In the genomic region with DNA sequence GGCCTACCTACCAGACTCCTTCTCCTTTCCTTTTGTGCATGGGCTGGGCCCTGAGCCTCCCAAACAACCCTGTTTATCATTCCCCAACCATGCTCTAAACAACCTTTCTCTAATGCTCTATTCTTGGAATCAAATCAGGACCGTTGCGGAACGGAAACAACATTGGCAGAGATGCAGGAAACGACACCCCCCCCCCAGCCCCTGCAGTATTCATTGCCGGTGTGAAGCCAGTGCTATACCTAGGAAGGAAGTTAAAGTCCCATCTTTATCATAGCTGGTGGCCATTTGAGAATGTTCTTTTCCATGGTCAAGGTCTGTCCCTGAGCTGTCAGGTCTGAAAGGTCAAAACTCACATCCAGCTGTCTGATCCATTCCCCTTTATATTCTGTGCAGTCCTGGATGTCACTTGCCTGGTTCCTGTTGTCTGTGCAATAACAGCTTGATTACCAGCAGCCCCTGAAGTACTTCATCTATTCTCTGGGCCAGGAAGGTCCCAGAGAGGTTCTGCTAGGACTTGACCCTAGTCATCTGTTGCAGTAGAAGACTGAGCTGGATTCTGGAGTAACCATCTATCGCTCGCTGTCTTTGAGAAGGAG, we compare ENCODE assay signal across 16 mouse cellular contexts. TPM values are rescaled to one million over a fixed set of nuclear protein-coding genes. Genes with fewer than 3 reads are reported as not detected.
DNase-seq lines count a peak whose midpoint lies in the region; ATAC-seq and TF ChIP-seq lines count a peak whose summit lies in the region.
"Had no signal": no experiment of that assay in that cellular context is flagged by ENCODE, and none has a peak within 500 bp of the region (broad histone marks: within the 10 kb centered on the region; RNA-seq: fewer than 3 reads in every experiment).

No protein-coding gene starts in this region.

- no peak overlapping the region for H3K9ac ChIP-seq in heart, postnatal 0 days (replicated peaks; ENCODE audit: low read depth, low read length)
- H3K9ac ChIP-seq in liver, embryonic 15.5 days = no peak overlapping the region
- no peak overlapping the region for H3K9ac ChIP-seq in liver, embryonic 11.5 days (ENCODE audit: low read depth, low read length)
- no peak overlapping the region for H3K9ac ChIP-seq in stomach, postnatal 0 days (ENCODE audit: low read length)
- H3K9ac ChIP-seq: forebrain, embryonic 13.5 days; hindbrain, embryonic 14.5 days; limb, embryonic 15.5 days; midbrain, embryonic 13.5 days; neural tube, embryonic 13.5 days; stomach, embryonic 15.5 days had no signal

- H3K9me3 ChIP-seq in heart, postnatal 0 days (replicated peaks; ENCODE audit: control insufficient read depth, low read length) = no peaks in the 10 kb centered on the region
- 0 out of 2 replicates have a peak, but pooled peaks cover 3% of the 10 kb centered on the region for H3K9me3 ChIP-seq in liver, embryonic 15.5 days (replicated peaks)
- H3K9me3 ChIP-seq in liver, embryonic 11.5 days (ENCODE audit: control insufficient read depth, low read length) = 0 out of 2 replicates have a peak, but pooled peaks cover 3% of the 10 kb centered on the region
- H3K9me3 ChIP-seq in stomach, postnatal 0 days (ENCODE audit: control insufficient read depth, low read length) = no peaks in the 10 kb centered on the region
- H3K9me3 ChIP-seq: forebrain, embryonic 13.5 days; limb, embryonic 15.5 days; midbrain, embryonic 13.5 days; neural tube, embryonic 13.5 days; stomach, embryonic 15.5 days had no signal

- H3K4me3 ChIP-seq in heart, postnatal 0 days (ENCODE audit: low read depth, low read length) = no peak overlapping the region
- H3K4me3 ChIP-seq in liver, embryonic 15.5 days (replicated peaks) = no peak overlapping the region
- H3K4me3 ChIP-seq in liver, embryonic 11.5 days (ENCODE audit: low read depth, low read length) = no peak overlapping the region
- no peak overlapping the region for H3K4me3 ChIP-seq in stomach, postnatal 0 days (ENCODE audit: low read depth, low read length)
- H3K4me3 ChIP-seq: forebrain, embryonic 13.5 days; limb, embryonic 15.5 days; megakaryocyte, embryonic 14.5 days; midbrain, embryonic 13.5 days; neural tube, embryonic 13.5 days; stomach, embryonic 15.5 days had no signal

- no peaks in the 10 kb centered on the region for H3K27me3 ChIP-seq in heart, postnatal 0 days (ENCODE audit: control insufficient read depth, insufficient read depth, low read length)
- no peaks in the 10 kb centered on the region for H3K27me3 ChIP-seq in liver, embryonic 15.5 days
- H3K27me3 ChIP-seq in liver, embryonic 11.5 days (replicated peaks; ENCODE audit: control insufficient read depth, insufficient read depth, low read length) = no peaks in the 10 kb centered on the region
- H3K27me3 ChIP-seq in stomach, postnatal 0 days (ENCODE audit: control insufficient read depth, insufficient read depth, low read length) = no peaks in the 10 kb centered on the region
- H3K27me3 ChIP-seq: forebrain, embryonic 13.5 days; limb, embryonic 15.5 days; neural tube, embryonic 13.5 days; stomach, embryonic 15.5 days had no signal

- no peak overlapping the region for H3K4me2 ChIP-seq in heart, postnatal 0 days (ENCODE audit: low read depth, low read length)
- H3K4me2 ChIP-seq in liver, embryonic 15.5 days = no peak overlapping the region
- H3K4me2 ChIP-seq in liver, embryonic 11.5 days = no peak overlapping the region
- no peak overlapping the region for H3K4me2 ChIP-seq in stomach, postnatal 0 days (replicated peaks; ENCODE audit: low read depth)
- H3K4me2 ChIP-seq: forebrain, embryonic 13.5 days; heart, embryonic 11.5 days; hindbrain, embryonic 14.5 days; limb, embryonic 15.5 days; midbrain, embryonic 13.5 days; neural tube, embryonic 13.5 days; stomach, embryonic 15.5 days had no signal

- H3K36me3 ChIP-seq in heart, postnatal 0 days (replicated peaks; ENCODE audit: control insufficient read depth, insufficient read depth, low read length) = no peaks in the 10 kb centered on the region
- no peaks in the 10 kb centered on the region for H3K36me3 ChIP-seq in liver, embryonic 15.5 days (replicated peaks)
- H3K36me3 ChIP-seq in liver, embryonic 11.5 days (ENCODE audit: control insufficient read depth, insufficient read depth, low read length) = no peaks in the 10 kb centered on the region
- H3K36me3 ChIP-seq in stomach, postnatal 0 days (ENCODE audit: control insufficient read depth, insufficient read depth, low read length) = no peaks in the 10 kb centered on the region
- H3K36me3 ChIP-seq: limb, embryonic 15.5 days; midbrain, embryonic 13.5 days; neural tube, embryonic 13.5 days; stomach, embryonic 15.5 days had no signal

- TF ChIP-seq CTCF in heart, postnatal 0 days (IDR thresholded peaks at IDR 0.05; ENCODE audit: low read depth) = no peak
- no peak for TF ChIP-seq CTCF in stomach, postnatal 0 days (IDR thresholded peaks at IDR 0.05; ENCODE audit: low read depth)

- WGBS in heart, postnatal 0 days = 37% methylated on average over 7 of the region's 7 CpGs
- WGBS in liver, embryonic 15.5 days (ENCODE audit: insufficient replicate concordance) = 52% methylated on average over 7 of the region's 7 CpGs
- WGBS in liver, embryonic 11.5 days = 67% methylated on average over 7 of the region's 7 CpGs
- 51% methylated on average over 7 of the region's 7 CpGs for WGBS in stomach, postnatal 0 days

- peaks cover 5% of the 10 kb centered on the region; the same call in 1 of the 2 replicates for H3K4me1 ChIP-seq in heart, postnatal 0 days (ENCODE audit: control insufficient read depth, insufficient read depth)
- H3K4me1 ChIP-seq in liver, embryonic 15.5 days (replicated peaks) = peaks cover 5% of the 10 kb centered on the region; the same call in 1 of the 2 replicates
- no peaks in the 10 kb centered on the region; the same call in 1 of the 2 replicates for H3K4me1 ChIP-seq in liver, embryonic 11.5 days (replicated peaks; ENCODE audit: control insufficient read depth, insufficient read depth, low read length)
- H3K4me1 ChIP-seq in stomach, postnatal 0 days (replicated peaks; ENCODE audit: control insufficient read depth, insufficient read depth) = no peaks in the 10 kb centered on the region
- H3K4me1 ChIP-seq: forebrain, embryonic 13.5 days; limb, embryonic 15.5 days; midbrain, embryonic 13.5 days; neural tube, embryonic 13.5 days had no signal

- no peak for TF ChIP-seq EP300 in heart, postnatal 0 days (IDR thresholded peaks at IDR 0.05; ENCODE audit: low read depth)
- TF ChIP-seq EP300 in stomach, postnatal 0 days (optimal IDR thresholded peaks at IDR 0.05) = no peak

- ATAC-seq in heart, postnatal 0 days (ENCODE audit: insufficient read depth, low read depth) = peak; percentile 29; the same call in 1 of the 2 replicates
- ATAC-seq in liver, embryonic 15.5 days (ENCODE audit: insufficient read depth) = peak; percentile 35; the same call in 1 of the 2 replicates
- ATAC-seq in liver, embryonic 11.5 days (replicated peaks; ENCODE audit: low FRiP score) = no peak
- peak; percentile 19; the same call in 1 of the 2 replicates for ATAC-seq in stomach, postnatal 0 days (ENCODE audit: low FRiP score, low TSS enrichment)

- peak overlapping the region; percentile 43; the same call in 1 of the 2 replicates for H3K27ac ChIP-seq in heart, postnatal 0 days (ENCODE audit: low read depth)
- H3K27ac ChIP-seq in liver, embryonic 15.5 days (replicated peaks) = no peak overlapping the region
- H3K27ac ChIP-seq in liver, embryonic 11.5 days (ENCODE audit: low read depth, low read length) = no peak overlapping the region
- 0 out of 2 replicates have a peak overlapping the region, but pooled peaks have one; percentile 53 for H3K27ac ChIP-seq in stomach, postnatal 0 days (replicated peaks)
- H3K27ac ChIP-seq: forebrain, embryonic 13.5 days; hindbrain, embryonic 14.5 days; limb, embryonic 15.5 days; midbrain, embryonic 13.5 days; neural tube, embryonic 13.5 days; stomach, embryonic 15.5 days had no signal

- no peak for DNase-seq in heart, postnatal 0 days (ENCODE audit: low spot score)
- no peak for DNase-seq in heart, adult 18-20 months
- DNase-seq in liver, embryonic 11.5 days (ENCODE audit: low spot score) = no peak
- peak; percentile 18 for DNase-seq in lung, postnatal 10 days
- no peak for DNase-seq in lung, adult 18-20 months
- DNase-seq in stomach, postnatal 0 days (ENCODE audit: low spot score) = no peak
- no peak for DNase-seq in right cerebral cortex, adult 18-20 months

RNA-seq across cellular contexts. Expression of a gene that starts 11.7 kb away (rescaled TPM):
- 2.0 and 3.4 TPM in 2 replicates for total RNA-seq in heart, postnatal 0 days (2014; rRNA removed; ENCODE audit: low replicate concordance)
- 2.8 TPM in 2 replicates for polyA plus RNA-seq in heart, postnatal 0 days (2015; fragmentation: Nextera tagmentation; extraction: Ambion mirVana)
- total RNA-seq in heart, adult 18-20 months (2021) = 1 to 10 TPM; 6.0 to 6.5 TPM
- 1.8 and 2.1 TPM in 2 replicates for polyA plus RNA-seq in liver, embryonic 15.5 days (2015; fragmentation: Nextera tagmentation; extraction: Ambion mirVana)
- polyA plus RNA-seq in liver, embryonic 11.5 days (2014; fragmentation: Nextera tagmentation; extraction: Ambion mirVana) = 4.4 TPM in 2 replicates
- 3.0 and 3.1 TPM in 2 replicates for polyA plus RNA-seq in stomach, postnatal 0 days (2015; fragmentation: Nextera tagmentation; extraction: Ambion mirVana)

RNA-seq across cellular contexts. Expression of a gene that starts 23.6 kb away (rescaled TPM):
- 11.1 and 14.0 TPM in 2 replicates for total RNA-seq in heart, postnatal 0 days (2014; rRNA removed; ENCODE audit: low replicate concordance)
- polyA plus RNA-seq in heart, postnatal 0 days (2015; fragmentation: Nextera tagmentation; extraction: Ambion mirVana) = 2.3 and 3.3 TPM in 2 replicates
- 1 to 10 TPM; 4.7 to 5.6 TPM for total RNA-seq in heart, adult 18-20 months (2021)
- 2.3 and 3.3 TPM in 2 replicates for polyA plus RNA-seq in liver, embryonic 15.5 days (2015; fragmentation: Nextera tagmentation; extraction: Ambion mirVana)
- polyA plus RNA-seq in liver, embryonic 11.5 days (2014; fragmentation: Nextera tagmentation; extraction: Ambion mirVana) = 4.5 and 6.8 TPM in 2 replicates
- 2.4 and 2.8 TPM in 2 replicates for polyA plus RNA-seq in stomach, postnatal 0 days (2015; fragmentation: Nextera tagmentation; extraction: Ambion mirVana)

RNA-seq across cellular contexts. Expression of a gene that starts 57.6 kb away (rescaled TPM):
- total RNA-seq in heart, postnatal 0 days (2014; rRNA removed; ENCODE audit: low replicate concordance) = 13.8 and 19.0 TPM in 2 replicates
- polyA plus RNA-seq in heart, postnatal 0 days (2015; fragmentation: Nextera tagmentation; extraction: Ambion mirVana) = 3.3 and 4.6 TPM in 2 replicates
- 10 to 100 TPM; 22.4 to 26.0 TPM for total RNA-seq in heart, adult 18-20 months (2021)
- polyA plus RNA-seq in liver, embryonic 15.5 days (2015; fragmentation: Nextera tagmentation; extraction: Ambion mirVana) = 10.2 and 13.4 TPM in 2 replicates
- 12.2 and 13.4 TPM in 2 replicates for polyA plus RNA-seq in liver, embryonic 11.5 days (2014; fragmentation: Nextera tagmentation; extraction: Ambion mirVana)
- polyA plus RNA-seq in stomach, postnatal 0 days (2015; fragmentation: Nextera tagmentation; extraction: Ambion mirVana) = 1.6 and 2.3 TPM in 2 replicates

Comparison
In these comparisons a context has a peak if more than half of its experiments do, and no peak if none do; other contexts are left out.
1. H3K27ac ChIP-seq: peak in heart, postnatal 0 days (single experiment) and stomach, postnatal 0 days (single experiment); none in liver, embryonic 15.5 days (single experiment) and liver, embryonic 11.5 days (single experiment).